Mouse (Mus musculus) myocyte (in vitro differentiated cells): ENCODE data around the gene Speg. TPM values are rescaled to one million over a fixed set of nuclear protein-coding genes. Genes with fewer than 3 reads are reported as not detected.

Experiments used
- H3K27me3 ChIP-seq: one replicate; pipeline ENCODE4 v1.6.1; 2011; ENCODE audit not compliant: control insufficient read depth, insufficient read depth, insufficient read length
- H3K36me3 ChIP-seq: one replicate; pipeline ENCODE4 v1.6.1; 2011; ENCODE audit not compliant: control insufficient read depth, insufficient read depth
- H3K4me2 ChIP-seq: one replicate; pipeline ENCODE4 v1.6.1; 2011; ENCODE audit warnings: low read depth, control low read depth
- H3K4me3 ChIP-seq: one replicate; pipeline ENCODE4 v1.5.1; 2011; ENCODE audit warnings: mild to moderate bottlenecking, control low read depth, moderate library complexity
- H3K79me2 ChIP-seq: one replicate; pipeline ENCODE4 v1.6.1; 2011; ENCODE audit not compliant: control insufficient read depth, insufficient read depth
- H3ac ChIP-seq: one replicate; pipeline ENCODE4 v1.6.1; 2011; ENCODE audit not compliant: control insufficient read depth, insufficient read length
- CEBPB ChIP-seq: IDR thresholded peaks from 2 replicates; pipeline ENCODE4 v1.6.1; 2011; ENCODE audit warnings: mild to moderate bottlenecking, moderate library complexity; ENCODE audit not compliant: poor library complexity, insufficient read depth, severe bottlenecking
- E2F4 ChIP-seq: IDR thresholded peaks from one replicate; pipeline ENCODE4 v1.6.1; 2011; ENCODE audit warnings: mild to moderate bottlenecking, control low read depth, moderate library complexity; ENCODE audit not compliant: insufficient read depth
- MAX ChIP-seq: IDR thresholded peaks from one replicate; pipeline ENCODE4 v1.6.1; 2011; ENCODE audit warnings: low read depth, mild to moderate bottlenecking, control low read depth
- MYOD1 ChIP-seq, 3 experiments: IDR thresholded peaks; one replicate each; pipeline ENCODE4 v1.6.1; 2011; ENCODE audit warnings: control low read depth in 2 of 3, low read depth in 2 of 3, mild to moderate bottlenecking in 2 of 3, moderate library complexity in 1 of 3; ENCODE audit not compliant: insufficient read length in 2 of 3, control insufficient read depth in 1 of 3
- MYOG ChIP-seq, 3 experiments: IDR thresholded peaks; one replicate each; pipeline ENCODE4 v1.6.1; 2011; ENCODE audit warnings: control low read depth in 2 of 3, low read depth in 2 of 3, mild to moderate bottlenecking in 2 of 3; ENCODE audit not compliant: insufficient read length in 2 of 3, control insufficient read depth in 1 of 3, insufficient read depth in 1 of 3
- POLR2A ChIP-seq: IDR thresholded peaks from one replicate; pipeline ENCODE4 v1.6.1; 2011; ENCODE audit warnings: low read depth, mild to moderate bottlenecking, control low read depth, moderate library complexity; ENCODE audit not compliant: insufficient read length
- POLR2AphosphoS2 ChIP-seq: IDR thresholded peaks from one replicate; pipeline ENCODE4 v1.6.1; 2011; ENCODE audit warnings: low read depth, control low read depth; ENCODE audit not compliant: insufficient read length
- REST ChIP-seq: IDR thresholded peaks from one replicate; pipeline ENCODE4 v1.6.1; 2011; ENCODE audit warnings: mild to moderate bottlenecking, control low read depth, moderate library complexity; ENCODE audit not compliant: insufficient read depth, insufficient read length
- SRF ChIP-seq: IDR thresholded peaks from one replicate; pipeline ENCODE4 v1.6.1; 2011; ENCODE audit warnings: low read depth; ENCODE audit not compliant: control insufficient read depth, insufficient read length
- TCF12 ChIP-seq: IDR thresholded peaks from one replicate; pipeline ENCODE4 v1.6.1; 2011; ENCODE audit warnings: mild to moderate bottlenecking, control low read depth; ENCODE audit not compliant: poor library complexity, insufficient read depth, severe bottlenecking
- TCF3 ChIP-seq: IDR thresholded peaks from one replicate; pipeline ENCODE4 v1.6.1; 2011; ENCODE audit warnings: low read depth, control low read depth; ENCODE audit not compliant: insufficient read length
- USF1 ChIP-seq: IDR thresholded peaks from one replicate; pipeline ENCODE4 v1.6.1; 2011; ENCODE audit warnings: low read depth, mild to moderate bottlenecking, control low read depth, moderate library complexity
- polyA plus RNA-seq: library from polyadenylated mRNA; unstranded; fragments of >200 nt; fragmentation: generic; extraction: Trizol; gene quantifications from one replicate; pipeline ENCODE4 v1.2.1, GENCODE M21; 2012; ENCODE audit warnings: missing spikeins

Gene Speg
- polyA plus RNA-seq, 1 experiment: 42.3 TPM

- Histone ChIP-seq H3K79me2 (no peaks in the 10 kb centered on the region), H3K27me3 (no peaks in the 10 kb centered on the region), H3K4me2 (peak overlapping the region; percentile 56), H3K36me3 (no peaks in the 10 kb centered on the region), H3K4me3 (no peak overlapping the region), H3ac (no peak overlapping the region)
- TF ChIP-seq MYOD1 (IDR thresholded peaks at IDR 0.05; ENCODE audit: control insufficient read depth in 1 of 3, insufficient read length in 2 of 3, low read depth in 2 of 3) (no peak), POLR2A (no peak), MAX (no peak), CEBPB (no peak), POLR2AphosphoS2 (no peak), REST (no peak), SRF (no peak), TCF12 (no peak), TCF3 (no peak), MYOG (IDR thresholded peaks at IDR 0.05; ENCODE audit: control insufficient read depth in 1 of 3, insufficient read depth in 1 of 3, insufficient read length in 2 of 3, low read depth in 2 of 3) (no peak), E2F4 (no peak), USF1 (no peak)
Observed at GRCm38 (mm10) chr1:75338091-75338694, 36.9 kb upstream of the Speg start.

GRCm38 (mm10) chr1:75339337-75339736 is 35.8 kb upstream of the Speg start:
- TF ChIP-seq SRF (no peak), TCF3 (no peak), USF1 (no peak), TCF12 (no peak), POLR2A (no peak), CEBPB (no peak), POLR2AphosphoS2 (no peak), E2F4 (no peak), REST (no peak)
- Histone ChIP-seq H3K4me2 (no peak overlapping the region), H3ac (no peak overlapping the region), H3K27me3 (no peaks in the 10 kb centered on the region), H3K36me3 (no peaks in the 10 kb centered on the region), H3K79me2 (no peaks in the 10 kb centered on the region), H3K4me3 (no peak overlapping the region)

GRCm38 (mm10) chr1:75340519-75340918 is 34.6 kb upstream of the Speg start:
- Histone ChIP-seq H3K4me2 (no peak overlapping the region), H3K4me3 (no peak overlapping the region), H3K36me3 (no peaks in the 10 kb centered on the region), H3ac (no peak overlapping the region), H3K27me3 (no peaks in the 10 kb centered on the region), H3K79me2 (no peaks in the 10 kb centered on the region)
- no peak for TF ChIP-seq MYOG (IDR thresholded peaks at IDR 0.05; ENCODE audit: control insufficient read depth in 1 of 3, insufficient read depth in 1 of 3, insufficient read length in 2 of 3, low read depth in 2 of 3)
- no peak for TF ChIP-seq USF1
- no peak for TF ChIP-seq POLR2A
- TF ChIP-seq TCF3: no peak
- no peak for TF ChIP-seq REST
- TF ChIP-seq POLR2AphosphoS2: no peak
- no peak for TF ChIP-seq MYOD1 (IDR thresholded peaks at IDR 0.05; ENCODE audit: control insufficient read depth in 1 of 3, insufficient read length in 2 of 3, low read depth in 2 of 3)
- no peak for TF ChIP-seq CEBPB
- TF ChIP-seq SRF: no peak
- TF ChIP-seq E2F4: no peak
- TF ChIP-seq TCF12: no peak
- no peak for TF ChIP-seq MAX

DNA sequence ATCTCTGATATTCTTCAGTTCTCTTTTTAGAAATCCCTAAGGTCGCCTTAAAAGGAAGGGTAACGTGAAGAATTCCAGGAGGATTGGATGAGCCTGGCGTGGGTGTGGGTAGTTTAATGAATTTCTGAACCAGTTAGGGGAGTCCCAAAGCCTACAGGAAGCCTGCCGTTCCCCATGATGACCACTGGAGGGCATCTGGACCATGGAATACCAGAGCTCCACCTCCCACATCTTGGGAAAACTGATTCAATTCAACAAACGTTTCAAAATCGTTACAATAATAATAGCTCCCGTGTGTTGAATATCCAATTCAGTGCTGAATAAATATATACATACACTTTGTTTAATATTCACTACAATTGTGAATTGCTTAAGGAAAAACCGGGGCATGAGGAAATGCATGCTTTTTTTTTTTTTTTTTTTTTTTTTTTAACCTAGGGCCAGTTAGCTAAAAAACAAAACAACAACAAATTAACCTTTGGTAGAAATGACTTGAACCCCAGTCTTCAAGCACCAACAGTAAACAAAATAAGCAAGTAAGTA is 32.2 kb upstream of the Speg start:
- H3ac ChIP-seq: no peak overlapping the region
- H3K79me2 ChIP-seq: no peaks in the 10 kb centered on the region
- TF ChIP-seq E2F4: no peak
- no peaks in the 10 kb centered on the region for H3K27me3 ChIP-seq
- H3K36me3 ChIP-seq: no peaks in the 10 kb centered on the region
- peak overlapping the region; percentile 83 for H3K4me2 ChIP-seq
- no peak overlapping the region for H3K4me3 ChIP-seq

GRCm38 (mm10) chr1:75344291-75345035 is 30.6 kb upstream of the Speg start:
- H3K27me3 ChIP-seq: no peaks in the 10 kb centered on the region
- no peaks in the 10 kb centered on the region for H3K36me3 ChIP-seq
- no peak overlapping the region for H3ac ChIP-seq
- peak overlapping the region; percentile 83 for H3K4me2 ChIP-seq
- TF ChIP-seq TCF3 (peak; percentile 74), E2F4 (no peak), POLR2AphosphoS2 (peak; percentile 16), MYOD1 (IDR thresholded peaks at IDR 0.05; ENCODE audit: control insufficient read depth in 1 of 3, insufficient read length in 2 of 3, low read depth in 2 of 3) (peak; percentile 97 to 99 (median 97)), TCF12 (peak; percentile 75), REST (no peak), MYOG (IDR thresholded peaks at IDR 0.05; ENCODE audit: control insufficient read depth in 1 of 3, insufficient read depth in 1 of 3, insufficient read length in 2 of 3, low read depth in 2 of 3) (peak in 1 of 3 experiments; percentile 65), CEBPB (no peak)
- H3K4me3 ChIP-seq: peak overlapping the region; percentile 7
- no peaks in the 10 kb centered on the region for H3K79me2 ChIP-seq
